In genomic region chr17:83953656-83954055, GRCm38 (mm10) we compare ENCODE assay signal across 8 mouse cellular contexts.
A peak's percentile ranks its signal among the peaks of the same experiment; 100 is the strongest.
DNase-seq lines count a peak whose midpoint lies in the region; ATAC-seq and TF ChIP-seq lines count a peak whose summit lies in the region.

No protein-coding gene starts in this region.

- no peak for DNase-seq in neural tube, embryonic 11.5 days (ENCODE audit: low spot score)
- DNase-seq in neural tube, embryonic 10.5 days (ENCODE audit: extremely low spot score, low spot score): no peak
- peak; percentile 25 for DNase-seq in stomach, postnatal 0 days (ENCODE audit: low spot score)
- DNase-seq in adrenal gland, postnatal 10 days: no peak
- no peak for DNase-seq in frontal cortex, postnatal 25 days (ENCODE audit: low spot score in 2 of 2)
- no peak for DNase-seq in gastrocnemius, postnatal 4 days (ENCODE audit: low spot score in 2 of 2)

- TF ChIP-seq EP300 in stomach, postnatal 0 days (optimal IDR thresholded peaks at IDR 0.05): no peak

- H3K27ac ChIP-seq in neural tube, embryonic 11.5 days (ENCODE audit: low read depth, low read length): peak overlapping the region; percentile 92
- H3K27ac ChIP-seq in heart, embryonic 16.5 days (ENCODE audit: low read length): peak overlapping the region; percentile 85
- peak overlapping the region; percentile 96 for H3K27ac ChIP-seq in limb, embryonic 12.5 days
- H3K27ac ChIP-seq in stomach, postnatal 0 days (replicated peaks): peak overlapping the region; percentile 93

- peaks cover 37% of the 10 kb centered on the region for H3K4me1 ChIP-seq in neural tube, embryonic 11.5 days (ENCODE audit: control insufficient read depth, insufficient read depth, low read length)
- peaks cover 44% of the 10 kb centered on the region for H3K4me1 ChIP-seq in heart, embryonic 16.5 days (ENCODE audit: control insufficient read depth, insufficient read depth, low read length)
- peaks cover 73% of the 10 kb centered on the region for H3K4me1 ChIP-seq in limb, embryonic 12.5 days (replicated peaks)
- H3K4me1 ChIP-seq in stomach, postnatal 0 days (replicated peaks; ENCODE audit: control insufficient read depth, insufficient read depth): peaks cover 16% of the 10 kb centered on the region

- H3K9me3 ChIP-seq in neural tube, embryonic 11.5 days (ENCODE audit: control insufficient read depth, low read length): no peaks in the 10 kb centered on the region
- H3K9me3 ChIP-seq in heart, embryonic 16.5 days (replicated peaks; ENCODE audit: control insufficient read depth, low read length): no peaks in the 10 kb centered on the region
- H3K9me3 ChIP-seq in limb, embryonic 12.5 days: no peaks in the 10 kb centered on the region
- no peaks in the 10 kb centered on the region for H3K9me3 ChIP-seq in stomach, postnatal 0 days (ENCODE audit: control insufficient read depth, low read length)

- no peaks in the 10 kb centered on the region for H3K36me3 ChIP-seq in neural tube, embryonic 11.5 days (ENCODE audit: control insufficient read depth, insufficient read depth, low read length)
- H3K36me3 ChIP-seq in heart, embryonic 16.5 days (ENCODE audit: control insufficient read depth, insufficient read depth): no peaks in the 10 kb centered on the region
- no peaks in the 10 kb centered on the region for H3K36me3 ChIP-seq in limb, embryonic 12.5 days
- no peaks in the 10 kb centered on the region for H3K36me3 ChIP-seq in stomach, postnatal 0 days (ENCODE audit: control insufficient read depth, insufficient read depth, low read length)

- TF ChIP-seq CTCF in stomach, postnatal 0 days (IDR thresholded peaks at IDR 0.05; ENCODE audit: low read depth): no peak

- peak overlapping the region; percentile 41 for H3K9ac ChIP-seq in neural tube, embryonic 11.5 days (ENCODE audit: low read length)
- peak overlapping the region; percentile 4; the same call in 1 of the 2 replicates for H3K9ac ChIP-seq in heart, embryonic 16.5 days (ENCODE audit: low read length)
- no peak overlapping the region for H3K9ac ChIP-seq in limb, embryonic 12.5 days (replicated peaks)
- no peak overlapping the region for H3K9ac ChIP-seq in stomach, postnatal 0 days (ENCODE audit: low read length)

- ATAC-seq in neural tube, embryonic 11.5 days (ENCODE audit: insufficient read depth, low FRiP score, low TSS enrichment): 0 out of 2 replicates have a peak, but pooled peaks have one; percentile 10
- no peak for ATAC-seq in heart, embryonic 16.5 days (replicated peaks; ENCODE audit: extremely low read depth, insufficient read depth, low FRiP score)
- ATAC-seq in limb, embryonic 12.5 days (ENCODE audit: insufficient number of reproducible peaks, insufficient read depth, low FRiP score, low TSS enrichment, low read depth): no peak
- no peak for ATAC-seq in stomach, postnatal 0 days (ENCODE audit: low FRiP score, low TSS enrichment)

- no peaks in the 10 kb centered on the region for H3K27me3 ChIP-seq in neural tube, embryonic 11.5 days (ENCODE audit: control insufficient read depth, insufficient read depth, low read length)
- H3K27me3 ChIP-seq in heart, embryonic 16.5 days (ENCODE audit: control insufficient read depth, insufficient read depth, low read length): no peaks in the 10 kb centered on the region
- H3K27me3 ChIP-seq in limb, embryonic 12.5 days: no peaks in the 10 kb centered on the region
- no peaks in the 10 kb centered on the region for H3K27me3 ChIP-seq in stomach, postnatal 0 days (ENCODE audit: control insufficient read depth, insufficient read depth, low read length)

- no peak overlapping the region for H3K4me3 ChIP-seq in neural tube, embryonic 11.5 days (ENCODE audit: low read depth, low read length)
- H3K4me3 ChIP-seq in heart, embryonic 16.5 days (ENCODE audit: low read length): no peak overlapping the region
- no peak overlapping the region for H3K4me3 ChIP-seq in limb, embryonic 12.5 days (replicated peaks)
- no peak overlapping the region for H3K4me3 ChIP-seq in stomach, postnatal 0 days (ENCODE audit: low read depth, low read length)

- H3K4me2 ChIP-seq in neural tube, embryonic 11.5 days (ENCODE audit: low read depth): no peak overlapping the region
- H3K4me2 ChIP-seq in heart, embryonic 16.5 days (ENCODE audit: low read depth, low read length): no peak overlapping the region
- H3K4me2 ChIP-seq in limb, embryonic 12.5 days: no peak overlapping the region
- H3K4me2 ChIP-seq in stomach, postnatal 0 days (replicated peaks; ENCODE audit: low read depth): no peak overlapping the region

- WGBS in neural tube, embryonic 11.5 days: 52% methylated on average over 7 of the region's 7 CpGs
- 50% methylated on average over 7 of the region's 7 CpGs for WGBS in heart, embryonic 16.5 days
- 63% methylated on average over 7 of the region's 7 CpGs for WGBS in limb, embryonic 12.5 days
- WGBS in stomach, postnatal 0 days: 55% methylated on average over 7 of the region's 7 CpGs

Comparison
In these comparisons a context has a peak if more than half of its experiments do, and no peak if none do; other contexts are left out.
1. H3K9ac ChIP-seq: peak in neural tube, embryonic 11.5 days (single experiment) and heart, embryonic 16.5 days (single experiment); none in limb, embryonic 12.5 days (single experiment) and stomach, postnatal 0 days (single experiment).
2. Peak in every context shown above with its lines, with median percentiles within 50 percentile points of each other: H3K27ac ChIP-seq.